Mouse (Mus musculus) cortical plate, adult 2 months (tissue): ENCODE data around the gene Ccdc184.

Source experiments
- CTCF ChIP-seq: fragments of 200-500 bp; IDR thresholded peaks from 2 replicates; pipeline ENCODE4 v1.5.1; 2011; ENCODE audit warnings: mild to moderate bottlenecking, control low read depth, low read length; ENCODE audit not compliant: insufficient read depth; ENCODE audit errors: extremely low read depth
- POLR2A ChIP-seq: fragments of 200-500 bp; IDR thresholded peaks from 2 replicates; pipeline ENCODE4 v1.6.1; 2011; ENCODE audit warnings: mild to moderate bottlenecking, low read length, control low read depth; ENCODE audit not compliant: insufficient read depth; ENCODE audit errors: extremely low read depth

DNA sequence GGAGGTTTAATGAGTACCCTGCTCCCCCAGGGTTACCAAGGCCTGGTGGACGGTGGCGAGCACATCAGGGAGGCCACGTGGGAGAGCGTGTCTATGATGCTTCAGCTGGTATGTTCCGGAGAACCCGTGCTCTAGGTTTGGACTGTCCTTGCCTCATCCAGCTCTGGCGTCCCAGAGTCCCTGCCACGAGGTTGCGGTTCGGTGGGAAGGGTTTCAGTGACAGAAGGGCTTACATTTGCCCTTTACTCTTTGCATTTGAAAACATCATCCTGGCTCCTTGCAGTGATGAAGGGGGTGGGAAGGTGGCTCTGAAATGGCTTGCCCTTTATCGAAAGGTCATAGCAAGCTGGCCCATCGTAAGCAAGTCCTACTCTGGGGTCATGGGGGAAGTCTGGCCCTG lies 47.6 kb upstream of the Ccdc184 start:
- no peak for TF ChIP-seq CTCF
- no peak for TF ChIP-seq POLR2A
